Mouse (Mus musculus): Measurements from ENCODE around the gene Angptl2. TPM values are rescaled to one million over a fixed set of nuclear protein-coding genes. Genes with fewer than 3 reads are reported as not detected.

The Angptl2 gene
- polyA plus RNA-seq, 1 experiment from 2014 or later = 33.8 TPM

GRCm38 (mm10) chr2:33222480-33222879 is 6.6 kb downstream of the Angptl2 start:
- no peaks in the 10 kb centered on the region for H3K27me3 ChIP-seq (replicated peaks; ENCODE audit: insufficient read depth, low read length)
- TF ChIP-seq EP300 (IDR thresholded peaks at IDR 0.05) (no peak), CTCF (IDR thresholded peaks at IDR 0.05) (no peak)
- no peak overlapping the region for H3K27ac ChIP-seq (ENCODE audit: low read length)
- ATAC-seq (no peak), DNase-seq (ENCODE audit: low spot score) (no peak)
- H3K9ac ChIP-seq (replicated peaks; ENCODE audit: low read depth) = no peak overlapping the region
- H3K4me3 ChIP-seq (ENCODE audit: low read depth, low read length) = no peak overlapping the region
- no peaks in the 10 kb centered on the region for H3K36me3 ChIP-seq (ENCODE audit: insufficient read depth, low read length)
- WGBS = 86% methylated on average over 6 of the region's 6 CpGs
- no peaks in the 10 kb centered on the region for H3K9me3 ChIP-seq (ENCODE audit: low read length)
- H3K4me1 ChIP-seq (ENCODE audit: insufficient read depth, low read depth, low read length) = no peaks in the 10 kb centered on the region
- H3K4me2 ChIP-seq (replicated peaks; ENCODE audit: low read depth, low read length) = no peak overlapping the region

GRCm38 (mm10) chr2:33223656-33224358 is 7.9 kb downstream of the Angptl2 start:
- 59% methylated on average over 10 of the region's 10 CpGs for WGBS
- H3K27me3 ChIP-seq (replicated peaks; ENCODE audit: insufficient read depth, low read length) = no peaks in the 10 kb centered on the region
- H3K9ac ChIP-seq (replicated peaks; ENCODE audit: low read depth) = no peak overlapping the region
- no peaks in the 10 kb centered on the region for H3K4me1 ChIP-seq (ENCODE audit: insufficient read depth, low read depth, low read length)
- no peak overlapping the region for H3K4me2 ChIP-seq (replicated peaks; ENCODE audit: low read depth, low read length)
- no peaks in the 10 kb centered on the region for H3K9me3 ChIP-seq (ENCODE audit: low read length)
- no peaks in the 10 kb centered on the region for H3K36me3 ChIP-seq (ENCODE audit: insufficient read depth, low read length)
- DNase-seq (ENCODE audit: low spot score) (no peak), ATAC-seq (no peak)
- no peak overlapping the region for H3K4me3 ChIP-seq (ENCODE audit: low read depth, low read length)
- no peak overlapping the region for H3K27ac ChIP-seq (ENCODE audit: low read length)
- TF ChIP-seq EP300 (IDR thresholded peaks at IDR 0.05) (no peak), CTCF (IDR thresholded peaks at IDR 0.05) (no peak)

GRCm38 (mm10) chr2:33225921-33226320 is 10.1 kb downstream of the Angptl2 start:
- no peaks in the 10 kb centered on the region for H3K4me1 ChIP-seq (ENCODE audit: insufficient read depth, low read depth, low read length)
- ATAC-seq = no peak
- no peak overlapping the region for H3K27ac ChIP-seq (ENCODE audit: low read length)
- no peak overlapping the region for H3K4me2 ChIP-seq (replicated peaks; ENCODE audit: low read depth, low read length)
- TF ChIP-seq CTCF (IDR thresholded peaks at IDR 0.05) = no peak
- no peak for TF ChIP-seq EP300 (IDR thresholded peaks at IDR 0.05)
- H3K9ac ChIP-seq (replicated peaks; ENCODE audit: low read depth) = no peak overlapping the region
- H3K27me3 ChIP-seq (replicated peaks; ENCODE audit: insufficient read depth, low read length) = no peaks in the 10 kb centered on the region
- H3K4me3 ChIP-seq (ENCODE audit: low read depth, low read length) = no peak overlapping the region
- H3K36me3 ChIP-seq (ENCODE audit: insufficient read depth, low read length) = no peaks in the 10 kb centered on the region
- no peaks in the 10 kb centered on the region for H3K9me3 ChIP-seq (ENCODE audit: low read length)
- WGBS = 90% methylated on average over 7 of the region's 7 CpGs
- no peak for DNase-seq (ENCODE audit: low spot score)

GRCm38 (mm10) chr2:33228077-33228476 is 12.2 kb downstream of the Angptl2 start:
- no peak for TF ChIP-seq EP300 (IDR thresholded peaks at IDR 0.05)
- TF ChIP-seq CTCF (IDR thresholded peaks at IDR 0.05) = no peak
- H3K4me2 ChIP-seq (replicated peaks; ENCODE audit: low read depth, low read length) = no peak overlapping the region
- no peak overlapping the region for H3K27ac ChIP-seq (ENCODE audit: low read length)
- H3K9me3 ChIP-seq (ENCODE audit: low read length) = no peaks in the 10 kb centered on the region
- no peaks in the 10 kb centered on the region for H3K4me1 ChIP-seq (ENCODE audit: insufficient read depth, low read depth, low read length)
- no peaks in the 10 kb centered on the region for H3K36me3 ChIP-seq (ENCODE audit: insufficient read depth, low read length)
- no peak overlapping the region for H3K9ac ChIP-seq (replicated peaks; ENCODE audit: low read depth)
- WGBS = 85% methylated on average over 11 of the region's 11 CpGs
- no peak overlapping the region for H3K4me3 ChIP-seq (ENCODE audit: low read depth, low read length)
- ATAC-seq = no peak
- no peaks in the 10 kb centered on the region for H3K27me3 ChIP-seq (replicated peaks; ENCODE audit: insufficient read depth, low read length)
- no peak for DNase-seq (ENCODE audit: low spot score)

GRCm38 (mm10) chr2:33228551-33228950 is 12.7 kb downstream of the Angptl2 start:
- no peak overlapping the region for H3K4me3 ChIP-seq (ENCODE audit: low read depth, low read length)

DNA sequence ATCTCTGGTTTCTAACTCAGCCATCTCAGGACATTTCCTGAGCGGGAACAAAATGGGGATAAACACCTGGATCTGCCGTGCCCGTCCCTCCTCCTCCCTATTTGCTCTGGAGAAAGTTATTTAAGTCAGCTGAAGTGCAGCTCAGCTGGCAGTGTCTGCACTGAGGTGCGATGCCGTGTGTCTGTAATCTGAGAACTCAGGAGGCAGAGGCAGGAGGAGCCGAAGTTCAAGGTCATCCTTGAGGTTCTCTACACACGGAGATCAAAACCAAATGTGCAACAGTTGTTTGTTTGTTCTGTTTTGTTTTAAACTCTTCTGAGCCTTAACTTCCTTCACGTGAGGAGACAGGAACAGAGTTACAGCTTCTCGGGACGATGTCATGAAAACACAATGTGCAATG is 14.8 kb downstream of the Angptl2 start:
- ATAC-seq = no peak
- 41% methylated on average over 10 of the region's 10 CpGs for WGBS
- H3K27me3 ChIP-seq (replicated peaks; ENCODE audit: insufficient read depth, low read length) = no peaks in the 10 kb centered on the region

More at GRCm38 (mm10) chr2:33228551-33228950, 12.7 kb downstream of the Angptl2 start:
- no peak for ATAC-seq
- Histone ChIP-seq H3K4me2 (replicated peaks; ENCODE audit: low read depth, low read length) (no peak overlapping the region), H3K4me1 (ENCODE audit: insufficient read depth, low read depth, low read length) (no peaks in the 10 kb centered on the region), H3K27me3 (replicated peaks; ENCODE audit: insufficient read depth, low read length) (no peaks in the 10 kb centered on the region), H3K9me3 (ENCODE audit: low read length) (no peaks in the 10 kb centered on the region), H3K9ac (replicated peaks; ENCODE audit: low read depth) (no peak overlapping the region), H3K27ac (ENCODE audit: low read length) (no peak overlapping the region), H3K36me3 (ENCODE audit: insufficient read depth, low read length) (no peaks in the 10 kb centered on the region)
- DNase-seq (ENCODE audit: low spot score) = no peak
- TF ChIP-seq CTCF (IDR thresholded peaks at IDR 0.05) (no peak), EP300 (IDR thresholded peaks at IDR 0.05) (no peak)
- 84% methylated on average over 15 of the region's 15 CpGs for WGBS

More for the DNA sequence above, 14.8 kb downstream of the Angptl2 start:
- no peak overlapping the region for H3K27ac ChIP-seq (ENCODE audit: low read length)
- no peak overlapping the region for H3K4me2 ChIP-seq (replicated peaks; ENCODE audit: low read depth, low read length)
- no peaks in the 10 kb centered on the region for H3K9me3 ChIP-seq (ENCODE audit: low read length)
- no peak for DNase-seq (ENCODE audit: low spot score)
- no peak overlapping the region for H3K9ac ChIP-seq (replicated peaks; ENCODE audit: low read depth)
- no peak overlapping the region for H3K4me3 ChIP-seq (ENCODE audit: low read depth, low read length)
- 0 out of 2 replicates have a peak, but pooled peaks cover 1% of the 10 kb centered on the region for H3K4me1 ChIP-seq (ENCODE audit: insufficient read depth, low read depth, low read length)
- no peak for TF ChIP-seq CTCF (IDR thresholded peaks at IDR 0.05)
- no peak for TF ChIP-seq EP300 (IDR thresholded peaks at IDR 0.05)
- no peaks in the 10 kb centered on the region for H3K36me3 ChIP-seq (ENCODE audit: insufficient read depth, low read length)

All from lung, postnatal 0 days (tissue).